Mouse (Mus musculus): ENCODE results near the gene Zar1l.

The Zar1l gene

GRCm38 (mm10) chr5:150478612-150479011, 39.4 kb downstream of the Zar1l start:
- no peak for DNase-seq

DNA sequence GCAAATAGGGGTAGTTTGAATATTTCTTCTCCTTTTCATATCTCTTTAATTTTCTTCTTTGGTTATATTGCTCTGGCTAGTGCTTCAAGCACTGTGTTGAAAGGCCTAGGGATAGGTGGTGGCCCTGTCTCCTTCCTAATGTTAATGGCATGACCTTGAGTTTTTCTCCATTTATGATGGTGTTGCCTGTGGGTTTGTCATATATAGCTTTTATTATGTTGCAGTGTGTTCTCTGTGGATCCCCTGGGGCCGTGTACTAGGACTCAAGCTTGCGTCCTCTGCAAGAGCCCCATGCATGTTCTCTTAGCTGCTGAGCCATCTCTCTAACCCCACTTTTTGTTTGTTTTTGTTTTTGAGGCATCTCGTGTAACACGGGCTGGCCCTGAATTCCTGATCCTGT, 40.6 kb downstream of the Zar1l start:
- no peak for DNase-seq

- peak; percentile 60 to 72 for DNase-seq
Measured at GRCm38 (mm10) chr5:150468431-150468830, 49.5 kb downstream of the Zar1l start.

DNA sequence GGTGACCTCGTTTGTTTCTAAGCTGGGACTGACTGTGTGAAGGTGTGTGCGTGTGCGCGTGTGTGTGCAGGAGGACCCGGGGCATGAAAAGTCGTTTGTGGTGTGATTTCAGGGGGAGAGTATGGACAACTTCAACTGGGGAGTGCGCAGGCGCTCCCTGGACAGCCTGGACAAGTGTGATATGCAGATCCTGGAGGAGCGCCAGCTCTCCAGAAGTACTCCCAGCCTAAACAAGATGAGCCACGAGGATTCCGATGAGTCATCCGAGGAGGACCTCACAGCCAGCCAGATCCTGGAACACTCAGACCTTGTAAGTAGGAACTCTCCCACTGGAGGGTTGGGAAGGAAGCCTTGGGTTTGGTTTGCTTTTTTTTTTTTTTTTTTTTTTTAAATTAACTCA, 51.8 kb downstream of the Zar1l start:
- DNase-seq, result peak; percentile 93 to 95

DNA sequence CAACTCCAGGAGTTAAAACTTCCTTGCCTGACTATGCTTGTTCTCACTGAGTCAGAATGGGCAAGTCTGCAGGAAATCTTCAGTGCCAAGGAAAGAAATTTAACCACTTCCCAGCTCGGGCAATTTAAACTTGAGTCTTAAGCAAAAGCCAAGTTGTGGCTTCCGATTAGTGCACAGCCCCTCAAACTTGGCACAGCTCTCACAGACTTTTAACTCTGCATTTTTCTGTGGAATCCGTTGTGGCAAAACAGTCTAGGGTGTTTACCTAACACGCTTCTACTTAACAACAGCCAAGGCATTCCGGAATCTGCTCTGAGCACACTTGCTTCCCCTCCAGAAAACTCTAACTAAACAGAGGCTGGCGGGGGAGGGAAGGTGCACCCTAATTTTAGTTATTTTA, 52.7 kb downstream of the Zar1l start:
- peak; percentile 38 to 61 for DNase-seq

- no peak for DNase-seq
Measured at GRCm38 (mm10) chr5:150464721-150465120, 53.2 kb downstream of the Zar1l start.

DNA sequence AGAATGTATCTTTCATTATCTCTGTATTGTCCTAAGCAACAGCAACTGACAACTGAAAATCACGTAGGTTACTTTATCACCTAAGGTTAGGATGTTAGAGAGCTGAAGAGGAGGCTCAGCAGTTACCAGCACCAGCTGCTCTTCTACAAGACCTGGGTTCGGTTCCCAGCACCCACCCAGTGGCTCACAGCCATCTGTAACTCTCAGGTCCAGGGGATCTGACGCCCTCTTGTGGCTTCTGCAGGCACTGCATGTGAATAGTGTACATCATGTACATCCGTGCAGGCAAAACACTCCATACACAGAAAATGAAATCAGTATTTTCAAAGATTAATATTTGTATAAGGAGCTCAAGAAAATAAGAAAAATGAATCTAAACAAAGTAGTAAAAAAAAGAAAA, 58.2 kb downstream of the Zar1l start:
- no peak for DNase-seq

- peak; percentile 45 to 61 for DNase-seq
Measured at GRCm38 (mm10) chr5:150457904-150458739, 59.8 kb downstream of the Zar1l start.

DNA sequence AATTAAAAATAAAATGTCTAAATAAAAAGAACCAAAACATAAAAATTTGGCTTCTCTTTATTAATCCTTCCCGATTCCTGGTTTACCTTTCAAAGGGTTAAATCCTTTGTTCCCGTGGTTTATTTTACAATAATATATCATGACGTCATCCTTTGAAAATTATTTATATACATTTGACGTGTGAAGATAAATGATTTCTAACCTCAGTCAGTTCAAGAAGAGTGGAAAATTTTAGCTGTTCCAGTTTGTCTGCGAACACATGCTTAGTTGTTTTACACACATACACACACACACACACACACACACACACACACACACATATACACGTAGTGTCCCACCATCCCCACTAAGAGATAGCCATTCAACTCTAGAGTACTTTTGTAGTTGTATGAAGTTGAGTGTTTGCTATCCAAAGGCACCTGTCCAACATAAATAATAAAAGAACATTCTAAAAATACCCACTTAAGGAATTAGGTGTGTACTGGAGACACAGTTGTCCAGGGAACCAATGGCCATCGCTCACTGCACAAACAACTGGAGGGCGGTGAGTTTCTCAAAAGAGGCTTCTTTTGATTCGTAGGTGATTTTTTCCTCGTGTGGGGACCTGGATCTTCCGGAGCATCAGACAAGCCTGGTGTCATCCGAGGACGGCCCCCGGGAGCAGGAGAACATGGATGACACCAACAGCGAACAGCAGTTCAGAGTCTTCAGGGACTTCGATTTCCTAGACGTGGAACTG, 60.6 kb downstream of the Zar1l start:
- DNase-seq, result peak; percentile 70 to 82
